Mouse (Mus musculus) forebrain, embryonic 11.5 days (tissue): Measurements from ENCODE around the gene Obp1b. TPM values are rescaled to one million over a fixed set of nuclear protein-coding genes. Genes with fewer than 3 reads are reported as not detected.
"Not testable (repeated sequence)": the region's sequence is repeated elsewhere in the genome, so short reads cannot be mapped to it uniquely, and the experiment has no call there.

Experiments used
- ATAC-seq: fragments of 200-750 bp; cut with Nextera tagmentation; replicated peaks from 2 replicates; pipeline ENCODE4 v1.8.0; 2017; ENCODE audit warnings: moderate TSS enrichment; ENCODE audit not compliant: low FRiP score
- DNase-seq: peaks from one replicate; pipeline ENCODE4 v3.0.0-alpha.2; 2017; ENCODE audit warnings: low spot score
- H3K27ac ChIP-seq: fragments of 300-500 bp; sonication (generic); 2 replicates; pipeline ENCODE4 v1.5.1; 2014; ENCODE audit warnings: low read depth, low read length
- H3K27me3 ChIP-seq: fragments of 300-500 bp; sonication (generic); 2 replicates; pipeline ENCODE4 v1.6.1; 2014; ENCODE audit warnings: mild to moderate bottlenecking, low read length, mixed read lengths; ENCODE audit not compliant: control insufficient read depth, insufficient read depth
- H3K36me3 ChIP-seq: fragments of 300-500 bp; sonication (generic); 2 replicates; pipeline ENCODE4 v1.6.1; 2014; ENCODE audit warnings: mild to moderate bottlenecking, low read length, moderate library complexity, mixed read lengths; ENCODE audit not compliant: control insufficient read depth, insufficient read depth
- H3K4me1 ChIP-seq: fragments of 300-500 bp; sonication (generic); replicated peaks from 2 replicates; pipeline ENCODE4 v1.6.1; 2014; ENCODE audit warnings: low read length, mixed read lengths; ENCODE audit not compliant: control insufficient read depth, insufficient read depth
- H3K4me2 ChIP-seq: fragments of 300-500 bp; sonication (generic); 2 replicates; pipeline ENCODE4 v1.6.1; 2014; ENCODE audit warnings: low read depth, mild to moderate bottlenecking, low read length, moderate library complexity, mixed read lengths; ENCODE audit not compliant: severe bottlenecking
- H3K4me3 ChIP-seq: fragments of 300-500 bp; sonication (generic); 2 replicates; pipeline ENCODE4 v1.5.1; 2014; ENCODE audit warnings: low read depth, low read length
- H3K9ac ChIP-seq: fragments of 300-500 bp; sonication (generic); 2 replicates; pipeline ENCODE4 v1.6.1; 2014; ENCODE audit warnings: low read length
- H3K9me3 ChIP-seq: fragments of 300-500 bp; sonication (generic); 2 replicates; pipeline ENCODE4 v1.6.1; 2016; ENCODE audit warnings: low read length, mixed read lengths; ENCODE audit not compliant: control insufficient read depth
- WGBS: fragments of 180-500 bp; shearing (Covaris S2); extraction: QIAGEN DNeasy Blood & Tissue Kit; methylation state at CpG from one replicate; pipeline ENCODE4 v1.1.7; 2014; 5-methylcytosine and 5-hydroxymethylcytosine counted together
- polyA plus RNA-seq: library from polyadenylated mRNA; unstranded; fragments of >200 nt; fragmentation: Nextera tagmentation; extraction: Ambion mirVana; gene quantifications from 2 replicates; pipeline ENCODE4 v1.2.1, GENCODE M21; 2014

Gene Obp1b
- polyA plus RNA-seq, result not detected in 2 replicates

- H3K9me3 ChIP-seq, H3K9ac ChIP-seq, H3K27me3 ChIP-seq, H3K4me2 ChIP-seq, H3K4me3 ChIP-seq, H3K27ac ChIP-seq, ATAC-seq, DNase-seq, H3K4me1 ChIP-seq, H3K36me3 ChIP-seq: not testable (repeated sequence)
- no CpG with 5 or more reads among the region's 3 CpGs for WGBS
These were observed at the start of gene Obp1b for GRCm38 (mm10) chrX:78186477-78186876. Gene Obp1b (plus strand): TSS chrX:78186777.

- 56% methylated on average over 1 of the region's 1 CpGs for WGBS
These were observed 15.6 kb downstream of the Obp1b start for GRCm38 (mm10) chrX:78202220-78202619.

GRCm38 (mm10) chrX:78202829-78203228 is 16.3 kb downstream of the Obp1b start:
- no peak overlapping the region for H3K4me2 ChIP-seq
- H3K4me1 ChIP-seq, result no peaks in the 10 kb centered on the region
- DNase-seq (no peak), ATAC-seq (no peak)
- H3K27ac ChIP-seq, result no peak overlapping the region
- H3K9ac ChIP-seq, result no peak overlapping the region
- H3K36me3 ChIP-seq, result no peaks in the 10 kb centered on the region
- H3K9me3 ChIP-seq, result no peaks in the 10 kb centered on the region
- H3K4me3 ChIP-seq, result no peak overlapping the region
- WGBS, result 87% methylated on average over 5 of the region's 5 CpGs
- no peaks in the 10 kb centered on the region for H3K27me3 ChIP-seq

More at GRCm38 (mm10) chrX:78202220-78202619, 15.6 kb downstream of the Obp1b start:
- not testable (repeated sequence) for DNase-seq, H3K27me3 ChIP-seq, ATAC-seq, H3K4me3 ChIP-seq, H3K36me3 ChIP-seq, H3K4me1 ChIP-seq, H3K9ac ChIP-seq, H3K9me3 ChIP-seq, H3K27ac ChIP-seq, H3K4me2 ChIP-seq

Other genes starting within 250 kb of the Obp1b start
- gene Obp1a, start 95.4 kb upstream of the Obp1b start, polyA plus RNA-seq, result not detected in 2 replicates
- gene Gm5938, start 61.3 kb upstream of the Obp1b start, polyA plus RNA-seq, result not detected in 2 replicates
- gene Gm14743, start 59.1 kb downstream of the Obp1b start, polyA plus RNA-seq, result not detected in 2 replicates
- not detected in 2 replicates for gene 4930480E11Rik, start 182.9 kb downstream of the Obp1b start, polyA plus RNA-seq